Mouse (Mus musculus): ENCODE results near the gene Mfsd2a. TPM values are rescaled to one million over a fixed set of nuclear protein-coding genes. Genes with fewer than 3 reads are reported as not detected.

Mfsd2a gene
- polyA plus RNA-seq, 1 experiment = 44.7 TPM

DNA sequence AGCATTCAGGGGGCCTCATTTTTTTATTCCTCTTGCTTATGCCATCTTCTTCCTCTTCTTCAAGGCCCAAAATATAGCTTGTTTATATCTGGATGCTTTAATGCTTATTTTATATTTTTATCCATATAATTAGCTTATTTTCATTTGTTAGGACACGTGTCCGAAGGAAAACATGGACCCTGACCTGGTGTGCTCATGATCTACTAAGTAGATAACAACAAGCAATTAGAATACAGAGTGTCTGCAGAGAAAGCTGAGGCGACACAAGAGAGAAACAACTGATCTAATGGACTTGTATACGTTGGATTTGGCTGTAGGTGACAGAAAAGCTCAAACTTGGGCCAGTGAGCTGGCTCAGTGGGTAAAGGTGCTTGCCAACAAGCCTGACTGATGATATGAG lies 15.9 kb upstream of the Mfsd2a start:
- TF ChIP-seq CTCF (IDR thresholded peaks at IDR 0.05; ENCODE audit: borderline replicate concordance, extremely low read depth, insufficient read depth, insufficient read length) = no peak
- TF ChIP-seq POLR2A (IDR thresholded peaks at IDR 0.05; ENCODE audit: borderline replicate concordance, extremely low read depth, insufficient read depth, insufficient read length, poor library complexity, severe bottlenecking) = no peak
- no peak for DNase-seq (ENCODE audit: low read depth)

- no peak for DNase-seq (ENCODE audit: low read depth)
Observed at GRCm38 (mm10) chr4:122974976-122975520, 14.1 kb upstream of the Mfsd2a start.

DNA sequence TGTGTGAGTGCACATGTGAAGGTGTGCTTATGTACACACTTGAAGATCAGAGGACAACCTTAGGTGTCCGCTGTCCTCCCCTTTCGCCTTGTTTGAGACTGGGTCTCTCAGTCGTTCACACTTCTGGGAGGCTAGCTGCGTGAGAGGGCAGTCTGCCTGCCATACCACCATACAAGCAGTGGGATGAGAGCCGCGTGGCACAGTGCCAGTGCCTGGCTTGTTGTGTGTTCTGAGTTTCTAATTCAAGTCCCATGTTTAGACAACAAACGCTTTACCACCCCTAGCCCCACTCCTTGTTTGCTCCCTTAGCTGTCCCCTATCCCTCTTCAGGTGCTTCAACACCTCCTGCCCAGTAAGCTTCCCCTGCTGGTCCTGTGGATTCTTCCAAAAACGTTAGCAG lies 11.1 kb upstream of the Mfsd2a start:
- DNase-seq (ENCODE audit: low read depth) = peak; percentile 39
- TF ChIP-seq CTCF (IDR thresholded peaks at IDR 0.05; ENCODE audit: borderline replicate concordance, extremely low read depth, insufficient read depth, insufficient read length) (no peak), POLR2A (IDR thresholded peaks at IDR 0.05; ENCODE audit: borderline replicate concordance, extremely low read depth, insufficient read depth, insufficient read length, poor library complexity, severe bottlenecking) (no peak)

More at GRCm38 (mm10) chr4:122974976-122975520, 14.1 kb upstream of the Mfsd2a start:
- no peak for TF ChIP-seq CTCF (IDR thresholded peaks at IDR 0.05; ENCODE audit: borderline replicate concordance, extremely low read depth, insufficient read depth, insufficient read length)
- no peak for TF ChIP-seq POLR2A (IDR thresholded peaks at IDR 0.05; ENCODE audit: borderline replicate concordance, extremely low read depth, insufficient read depth, insufficient read length, poor library complexity, severe bottlenecking)

DNA sequence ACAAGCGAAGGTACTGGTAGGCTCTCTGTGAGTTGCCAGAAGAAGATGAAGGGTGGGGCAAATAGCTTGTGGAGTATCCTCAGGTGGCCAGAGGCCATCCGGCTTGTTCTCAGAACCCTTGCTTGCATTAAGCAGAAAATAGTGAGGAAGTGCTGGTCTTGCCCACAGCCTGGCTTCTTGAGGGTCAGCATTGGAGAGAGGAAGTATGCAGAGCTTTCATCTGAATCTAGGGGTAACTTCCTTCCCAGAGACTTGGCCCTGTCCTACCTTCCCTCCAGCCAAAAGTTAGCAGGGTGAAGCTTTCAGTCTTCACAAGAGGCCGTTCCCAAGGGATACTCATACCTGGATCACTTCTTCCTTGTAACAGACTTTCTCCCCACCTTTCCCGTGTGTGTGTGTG lies 10.7 kb upstream of the Mfsd2a start:
- no peak for DNase-seq (ENCODE audit: low read depth)
- no peak for TF ChIP-seq CTCF (IDR thresholded peaks at IDR 0.05; ENCODE audit: borderline replicate concordance, extremely low read depth, insufficient read depth, insufficient read length)
- no peak for TF ChIP-seq POLR2A (IDR thresholded peaks at IDR 0.05; ENCODE audit: borderline replicate concordance, extremely low read depth, insufficient read depth, insufficient read length, poor library complexity, severe bottlenecking)

GRCm38 (mm10) chr4:122971191-122971590 lies 10.2 kb upstream of the Mfsd2a start:
- TF ChIP-seq CTCF (IDR thresholded peaks at IDR 0.05; ENCODE audit: borderline replicate concordance, extremely low read depth, insufficient read depth, insufficient read length) (no peak), POLR2A (IDR thresholded peaks at IDR 0.05; ENCODE audit: borderline replicate concordance, extremely low read depth, insufficient read depth, insufficient read length, poor library complexity, severe bottlenecking) (no peak)
- no peak for DNase-seq (ENCODE audit: low read depth)

GRCm38 (mm10) chr4:122968106-122968505 lies 7.1 kb upstream of the Mfsd2a start:
- TF ChIP-seq POLR2A (IDR thresholded peaks at IDR 0.05; ENCODE audit: borderline replicate concordance, extremely low read depth, insufficient read depth, insufficient read length, poor library complexity, severe bottlenecking) (no peak), CTCF (IDR thresholded peaks at IDR 0.05; ENCODE audit: borderline replicate concordance, extremely low read depth, insufficient read depth, insufficient read length) (no peak)
- DNase-seq (ENCODE audit: low read depth) = no peak

- no peak for TF ChIP-seq POLR2A (IDR thresholded peaks at IDR 0.05; ENCODE audit: borderline replicate concordance, extremely low read depth, insufficient read depth, insufficient read length, poor library complexity, severe bottlenecking)
- TF ChIP-seq CTCF (IDR thresholded peaks at IDR 0.05; ENCODE audit: borderline replicate concordance, extremely low read depth, insufficient read depth, insufficient read length) = no peak
- peak; percentile 76 for DNase-seq (ENCODE audit: low read depth)
Observed at GRCm38 (mm10) chr4:122962751-122963150, 1.8 kb upstream of the Mfsd2a start.

DNA sequence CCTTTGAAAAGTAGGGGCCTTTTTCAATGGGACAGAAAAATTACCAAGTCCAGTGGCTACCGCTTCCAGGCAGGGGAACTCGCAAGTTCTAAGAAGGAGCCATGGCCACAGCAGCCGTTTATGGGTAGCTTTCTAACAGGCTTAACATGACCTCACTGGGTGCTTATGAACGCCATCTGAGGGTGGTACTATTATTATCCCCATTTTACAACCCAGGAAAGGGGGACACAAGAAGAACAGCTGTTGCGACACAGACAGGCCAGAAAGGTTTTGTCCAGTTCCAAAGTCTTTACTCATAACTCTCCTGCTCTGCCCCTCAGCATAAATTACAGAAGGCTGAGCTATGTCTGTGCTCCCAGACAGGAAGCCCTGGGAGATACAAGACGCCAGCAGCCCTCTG lies 601 bp upstream of the Mfsd2a start:
- TF ChIP-seq POLR2A (IDR thresholded peaks at IDR 0.05; ENCODE audit: borderline replicate concordance, extremely low read depth, insufficient read depth, insufficient read length, poor library complexity, severe bottlenecking) = no peak
- peak; percentile 10 for DNase-seq (ENCODE audit: low read depth)

DNA sequence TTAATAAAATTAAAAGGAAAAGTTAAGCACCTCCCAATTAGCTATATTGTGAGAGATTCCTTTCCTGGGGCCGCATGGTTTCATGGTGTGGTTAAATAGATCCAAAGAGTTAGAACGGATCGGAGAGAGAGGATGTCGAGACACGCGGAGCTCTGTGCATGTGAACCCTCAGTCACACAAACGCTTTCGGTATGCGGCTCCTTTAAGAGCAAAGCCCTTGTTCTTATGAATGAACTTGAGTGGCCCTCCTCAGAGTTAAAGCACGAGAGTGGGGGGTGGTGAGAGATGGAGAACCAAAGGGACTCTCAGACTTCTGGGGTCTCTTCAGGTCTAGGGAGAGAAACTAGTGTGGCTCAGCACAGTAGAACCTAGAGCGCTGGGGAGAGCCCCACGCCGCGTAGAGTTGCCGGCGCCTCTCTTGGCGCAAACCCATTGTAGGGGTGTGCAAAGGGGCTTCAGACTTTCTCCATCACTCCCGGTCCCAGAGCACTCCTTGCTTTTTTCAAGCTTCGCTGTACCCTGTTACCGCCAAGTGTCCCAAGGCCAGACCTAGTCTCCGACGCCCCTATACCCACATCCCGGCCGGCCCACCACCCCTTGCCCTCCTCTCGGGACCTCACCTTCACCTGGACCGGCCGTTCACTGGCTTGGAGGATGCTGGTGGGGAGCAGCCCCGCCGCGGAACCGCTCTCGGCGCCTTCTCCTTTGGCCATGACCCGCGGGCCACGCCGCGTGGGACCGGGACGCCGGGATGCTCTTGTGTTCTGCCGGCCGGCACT lies 478 bp downstream of the Mfsd2a start:
- peak; percentile 84 for DNase-seq (ENCODE audit: low read depth)

GRCm38 (mm10) chr4:122959816-122960215 lies 1.2 kb downstream of the Mfsd2a start:
- TF ChIP-seq CTCF (IDR thresholded peaks at IDR 0.05; ENCODE audit: borderline replicate concordance, extremely low read depth, insufficient read depth, insufficient read length) = no peak
- DNase-seq (ENCODE audit: low read depth) = peak; percentile 56

More for the DNA sequence above, 478 bp downstream of the Mfsd2a start:
- no peak for TF ChIP-seq POLR2A (IDR thresholded peaks at IDR 0.05; ENCODE audit: borderline replicate concordance, extremely low read depth, insufficient read depth, insufficient read length, poor library complexity, severe bottlenecking)
- TF ChIP-seq CTCF (IDR thresholded peaks at IDR 0.05; ENCODE audit: borderline replicate concordance, extremely low read depth, insufficient read depth, insufficient read length) = no peak

- no peak for TF ChIP-seq CTCF (IDR thresholded peaks at IDR 0.05; ENCODE audit: borderline replicate concordance, extremely low read depth, insufficient read depth, insufficient read length)
- TF ChIP-seq POLR2A (IDR thresholded peaks at IDR 0.05; ENCODE audit: borderline replicate concordance, extremely low read depth, insufficient read depth, insufficient read length, poor library complexity, severe bottlenecking) = no peak
- DNase-seq (ENCODE audit: low read depth) = peak; percentile 81
Observed at GRCm38 (mm10) chr4:122958491-122959031, 2.4 kb downstream of the Mfsd2a start.

DNA sequence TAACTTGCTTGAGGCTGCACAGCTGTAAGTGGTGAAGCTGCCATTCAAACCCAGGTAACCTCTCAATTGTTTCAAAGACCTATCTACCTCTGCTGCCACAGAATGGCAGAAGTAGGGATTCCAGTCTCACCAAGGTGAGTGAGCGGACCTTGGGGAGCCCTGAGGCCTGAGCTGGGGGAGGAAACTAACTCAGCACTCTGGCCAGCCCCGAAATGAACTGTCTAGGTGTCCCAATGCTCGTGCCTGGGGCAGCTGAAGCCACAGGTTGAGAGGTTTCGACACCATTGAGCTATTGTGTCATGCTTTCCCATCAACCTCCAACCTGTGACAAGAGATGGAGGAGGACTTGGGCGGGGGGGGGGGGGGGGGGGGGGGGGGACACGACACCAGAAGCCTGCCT lies 4.7 kb downstream of the Mfsd2a start:
- DNase-seq (ENCODE audit: low read depth) = no peak
- TF ChIP-seq CTCF (IDR thresholded peaks at IDR 0.05; ENCODE audit: borderline replicate concordance, extremely low read depth, insufficient read depth, insufficient read length) = no peak
- no peak for TF ChIP-seq POLR2A (IDR thresholded peaks at IDR 0.05; ENCODE audit: borderline replicate concordance, extremely low read depth, insufficient read depth, insufficient read length, poor library complexity, severe bottlenecking)

Data from brain, embryonic 14.5 days (tissue).